ENCODE assay signal across 14 mouse cellular contexts in genomic region chr1:59943825-59944224, GRCm38 (mm10). TPM values are rescaled to one million over a fixed set of nuclear protein-coding genes. Genes with fewer than 3 reads are reported as not detected.
A peak's percentile ranks its signal among the peaks of the same experiment; 100 is the strongest.
DNase-seq lines count a peak whose midpoint lies in the region; ATAC-seq and TF ChIP-seq lines count a peak whose summit lies in the region.
"Had no signal": no experiment of that assay in that cellular context is flagged by ENCODE, and none has a peak within 500 bp of the region (broad histone marks: within the 10 kb centered on the region; RNA-seq: fewer than 3 reads in every experiment).

No protein-coding gene starts in this region.

- H3K27me3 ChIP-seq in kidney, embryonic 15.5 days: no peaks in the 10 kb centered on the region
- no peaks in the 10 kb centered on the region for H3K27me3 ChIP-seq in CH12.LX (replicated peaks)
- no peaks in the 10 kb centered on the region for H3K27me3 ChIP-seq in midbrain, embryonic 10.5 days (ENCODE audit: low read depth, poor library complexity, severe bottlenecking)
- H3K27me3 ChIP-seq in forebrain, embryonic 16.5 days (replicated peaks; ENCODE audit: control insufficient read depth, insufficient read depth, low read length): no peaks in the 10 kb centered on the region
- H3K27me3 ChIP-seq in liver, embryonic 11.5 days (replicated peaks; ENCODE audit: control insufficient read depth, insufficient read depth, low read length): no peaks in the 10 kb centered on the region
- H3K27me3 ChIP-seq: heart, embryonic 13.5 days; hindbrain, embryonic 15.5 days had no signal

- peak; percentile 27 for DNase-seq in kidney, postnatal 14 days
- DNase-seq in CH12.LX (ENCODE audit: extremely low read depth): peak; percentile 13
- DNase-seq in embryo, embryonic 9.5 days (ENCODE audit: extremely low spot score): peak; percentile 7
- peak; percentile 25 for DNase-seq in lung, postnatal 14 days
- DNase-seq in midbrain, embryonic 10.5 days (ENCODE audit: low spot score): no peak
- no peak for DNase-seq in liver, embryonic 11.5 days (ENCODE audit: low spot score)
- DNase-seq: cerebellum, adult 9-10 months; thymus, postnatal 4 days had no signal

- H3K4me3 ChIP-seq in kidney, embryonic 15.5 days (replicated peaks): no peak overlapping the region
- no peak overlapping the region for H3K4me3 ChIP-seq in CH12.LX (replicated peaks in 1 of 3; ENCODE audit: low read depth in 2 of 3, low read length in 2 of 3, poor library complexity in 1 of 3)
- H3K4me3 ChIP-seq in midbrain, embryonic 10.5 days: no peak overlapping the region
- H3K4me3 ChIP-seq in forebrain, embryonic 16.5 days (replicated peaks; ENCODE audit: low read length): no peak overlapping the region
- no peak overlapping the region for H3K4me3 ChIP-seq in liver, embryonic 11.5 days (ENCODE audit: low read depth, low read length)
- H3K4me3 ChIP-seq: erythroblast, embryonic 14.5 days; heart, embryonic 13.5 days; hindbrain, embryonic 15.5 days had no signal

- TF ChIP-seq RAD21 in CH12.LX (IDR thresholded peaks at IDR 0.05; ENCODE audit: low read depth, low read length): no peak

- no peak overlapping the region for H3K9ac ChIP-seq in kidney, embryonic 15.5 days
- no peak overlapping the region for H3K9ac ChIP-seq in CH12.LX (ENCODE audit: insufficient read depth, low read depth)
- H3K9ac ChIP-seq in forebrain, embryonic 16.5 days (replicated peaks; ENCODE audit: low read depth, low read length): no peak overlapping the region
- no peak overlapping the region for H3K9ac ChIP-seq in liver, embryonic 11.5 days (ENCODE audit: low read depth, low read length)
- H3K9ac ChIP-seq: heart, embryonic 13.5 days; hindbrain, embryonic 15.5 days; liver, embryonic 14.5 days had no signal

- peaks cover 2% of the 10 kb centered on the region; the same call in 1 of the 2 replicates for H3K79me2 ChIP-seq in CH12.LX (replicated peaks; ENCODE audit: control insufficient read depth, extremely low read depth, insufficient read depth, poor library complexity, severe bottlenecking)

- no peak for TF ChIP-seq CTCF in CH12.LX (conservative IDR thresholded peaks at IDR 0.05 in 1 of 2, IDR thresholded peaks at IDR 0.05 in 1 of 2; ENCODE audit: low read depth in 2 of 2, low read length in 2 of 2)

- no peak overlapping the region for H3K4me2 ChIP-seq in kidney, embryonic 15.5 days
- H3K4me2 ChIP-seq in CH12.LX (ENCODE audit: insufficient read depth, low read depth, poor library complexity, severe bottlenecking): no peak overlapping the region
- no peak overlapping the region for H3K4me2 ChIP-seq in forebrain, embryonic 16.5 days (ENCODE audit: low read length)
- H3K4me2 ChIP-seq in liver, embryonic 11.5 days: no peak overlapping the region
- H3K4me2 ChIP-seq: heart, embryonic 13.5 days; hindbrain, embryonic 15.5 days had no signal

- H3K9me3 ChIP-seq in kidney, embryonic 15.5 days (replicated peaks): no peaks in the 10 kb centered on the region
- H3K9me3 ChIP-seq in CH12.LX (replicated peaks; ENCODE audit: low read length): no peaks in the 10 kb centered on the region
- H3K9me3 ChIP-seq in midbrain, embryonic 10.5 days (replicated peaks): 0 out of 2 replicates have a peak, but pooled peaks cover 3% of the 10 kb centered on the region
- no peaks in the 10 kb centered on the region for H3K9me3 ChIP-seq in forebrain, embryonic 16.5 days (ENCODE audit: control insufficient read depth, low read length)
- H3K9me3 ChIP-seq in liver, embryonic 11.5 days (ENCODE audit: control insufficient read depth, low read length): no peaks in the 10 kb centered on the region
- H3K9me3 ChIP-seq: heart, embryonic 13.5 days; hindbrain, embryonic 15.5 days had no signal

- ATAC-seq in kidney, embryonic 15.5 days (replicated peaks; ENCODE audit: low FRiP score): no peak
- no peak for ATAC-seq in forebrain, embryonic 16.5 days
- no peak for ATAC-seq in liver, embryonic 11.5 days (replicated peaks; ENCODE audit: low FRiP score)

- H3K27ac ChIP-seq in kidney, embryonic 15.5 days: no peak overlapping the region
- H3K27ac ChIP-seq in CH12.LX (ENCODE audit: insufficient read depth, low read depth): no peak overlapping the region
- H3K27ac ChIP-seq in midbrain, embryonic 10.5 days (replicated peaks): no peak overlapping the region
- no peak overlapping the region for H3K27ac ChIP-seq in forebrain, embryonic 16.5 days (ENCODE audit: low read length)
- no peak overlapping the region for H3K27ac ChIP-seq in liver, embryonic 11.5 days (ENCODE audit: low read depth, low read length)
- H3K27ac ChIP-seq: heart, embryonic 13.5 days; hindbrain, embryonic 15.5 days; liver, embryonic 14.5 days had no signal

- dilution Hi-C loops in CH12.LX (cut with MboI; ENCODE audit: extremely low pct_ligation_motif_present, extremely low pct_unique_long_range_greater_than_20kb, low sequenced_read_pairs): no loop called here

- TF ChIP-seq POLR2A in CH12.LX (IDR thresholded peaks at IDR 0.05; ENCODE audit: low read depth, low read length): no peak

- in situ Hi-C loops in CH12.LX (cut with MboI; ENCODE audit: low pct_ligation_motif_present, low pct_unique_long_range_greater_than_20kb, low sequenced_read_pairs): no loop called here

- 49% methylated on average over 5 of the region's 5 CpGs for WGBS in kidney, embryonic 15.5 days
- 72% methylated on average over 5 of the region's 5 CpGs for WGBS in midbrain, embryonic 10.5 days
- WGBS in forebrain, embryonic 16.5 days: 57% methylated on average over 5 of the region's 5 CpGs
- 43% methylated on average over 5 of the region's 5 CpGs for WGBS in liver, embryonic 11.5 days

- H3K36me3 ChIP-seq in kidney, embryonic 15.5 days: 0 out of 2 replicates have a peak, but pooled peaks cover under 1% of the 10 kb centered on the region
- H3K36me3 ChIP-seq in CH12.LX (replicated peaks in 1 of 2; ENCODE audit: control insufficient read depth in 1 of 2, insufficient read depth in 1 of 2, low read length in 1 of 2): no peaks in the 10 kb centered on the region
- H3K36me3 ChIP-seq in midbrain, embryonic 10.5 days: no peaks in the 10 kb centered on the region
- H3K36me3 ChIP-seq in forebrain, embryonic 16.5 days (ENCODE audit: control insufficient read depth, insufficient read depth): no peaks in the 10 kb centered on the region
- no peaks in the 10 kb centered on the region for H3K36me3 ChIP-seq in liver, embryonic 11.5 days (ENCODE audit: control insufficient read depth, insufficient read depth, low read length)
- H3K36me3 ChIP-seq: hindbrain, embryonic 15.5 days had no signal

- H3K4me1 ChIP-seq in kidney, embryonic 15.5 days: peaks cover 14% of the 10 kb centered on the region
- peaks cover 4 to 25% of the 10 kb centered on the region in 2 experiments; a peak in 3 of 4 replicates for H3K4me1 ChIP-seq in CH12.LX (ENCODE audit: control insufficient read depth in 1 of 2, insufficient read depth in 2 of 2)
- peaks cover 10% of the 10 kb centered on the region; the same call in 1 of the 2 replicates for H3K4me1 ChIP-seq in midbrain, embryonic 10.5 days
- 0 out of 2 replicates have a peak, but pooled peaks cover 2% of the 10 kb centered on the region for H3K4me1 ChIP-seq in forebrain, embryonic 16.5 days (replicated peaks; ENCODE audit: control insufficient read depth, insufficient read depth, low read length)
- H3K4me1 ChIP-seq in liver, embryonic 11.5 days (replicated peaks; ENCODE audit: control insufficient read depth, insufficient read depth, low read length): peaks cover 29% of the 10 kb centered on the region
- H3K4me1 ChIP-seq: hindbrain, embryonic 15.5 days had no signal

- no peak for TF ChIP-seq EP300 in CH12.LX (IDR thresholded peaks at IDR 0.05; ENCODE audit: low read length)

TF ChIP-seq in CH12.LX, 34 proteins besides CTCF, POLR2A, EP300 and RAD21:
- TF ChIP-seq JUND (conservative IDR thresholded peaks at IDR 0.05; ENCODE audit: low read depth, low read length): no peak

RNA-seq across cellular contexts. Expression of gene Fam117b, which starts 31.0 kb away (rescaled TPM):
- polyA plus RNA-seq in kidney, embryonic 15.5 days (2015; fragmentation: Nextera tagmentation; extraction: Ambion mirVana): 12.1 TPM in 2 replicates
- total RNA-seq in CH12.LX (2012; rRNA removed): 5.7 and 6.4 TPM in 2 replicates
- total RNA-seq in CH12.LX (2014; rRNA removed): 8.9 and 11.4 TPM in 2 replicates
- 8.1 and 8.8 TPM in 2 replicates for polyA plus RNA-seq in CH12.LX (2012; ENCODE audit: insufficient read length, low read depth)
- polyA plus RNA-seq in midbrain, embryonic 10.5 days (2016; fragmentation: Nextera tagmentation; extraction: Ambion mirVana): 8.5 and 11.3 TPM in 2 replicates
- polyA plus RNA-seq in forebrain, embryonic 16.5 days (2015; fragmentation: Nextera tagmentation; extraction: Ambion mirVana): 29.6 and 33.5 TPM in 2 replicates
- polyA plus RNA-seq in liver, embryonic 11.5 days (2014; fragmentation: Nextera tagmentation; extraction: Ambion mirVana): 10.3 and 10.6 TPM in 2 replicates

Comparison
In these comparisons a context has a peak if more than half of its experiments do, and no peak if none do; other contexts are left out.
1. DNase-seq: peak in kidney, postnatal 14 days (single experiment), CH12.LX (single experiment), embryo, embryonic 9.5 days (single experiment) and lung, postnatal 14 days (single experiment); none in midbrain, embryonic 10.5 days (single experiment) and liver, embryonic 11.5 days (single experiment).